Mouse (Mus musculus): ENCODE measurements around the gene Agpat1.

The Agpat1 gene

GRCm38 (mm10) chr17:34606186-34607039 is 2.4 kb downstream of the Agpat1 start:
- DNase-seq, result peak; percentile 54

GRCm38 (mm10) chr17:34607997-34608396 is 3.9 kb downstream of the Agpat1 start:
- DNase-seq, result no peak

- no peak for DNase-seq
These were observed 7.0 kb downstream of the Agpat1 start for GRCm38 (mm10) chr17:34611050-34611449.

GRCm38 (mm10) chr17:34613054-34613645 is 9.1 kb downstream of the Agpat1 start:
- DNase-seq, result no peak

- no peak for DNase-seq
These were observed 9.8 kb downstream of the Agpat1 start for GRCm38 (mm10) chr17:34613830-34614229.

- DNase-seq, result no peak
These were observed 11.8 kb downstream of the Agpat1 start, which contains the start of gene Egfl8 for GRCm38 (mm10) chr17:34615871-34616270. Gene Egfl8 (minus strand): TSS chr17:34615971.

- peak; percentile 86 for DNase-seq
These were observed 14.9 kb downstream of the Agpat1 start for GRCm38 (mm10) chr17:34618999-34619398.

- DNase-seq, result no peak
These were observed 16.9 kb downstream of the Agpat1 start for GRCm38 (mm10) chr17:34621006-34621405.

- no peak for DNase-seq
These were observed 19.1 kb downstream of the Agpat1 start for GRCm38 (mm10) chr17:34623161-34623560.

GRCm38 (mm10) chr17:34624981-34625380 is 20.9 kb downstream of the Agpat1 start:
- no peak for DNase-seq

GRCm38 (mm10) chr17:34626062-34626772 is 22.2 kb downstream of the Agpat1 start:
- no peak for DNase-seq

- DNase-seq, result peak; percentile 62
These were observed 22.7 kb downstream of the Agpat1 start for GRCm38 (mm10) chr17:34626773-34627092.

- peak; percentile 94 for DNase-seq
These were observed 23.3 kb downstream of the Agpat1 start for GRCm38 (mm10) chr17:34627093-34627942.

- peak; percentile 32 for DNase-seq
These were observed 24.0 kb downstream of the Agpat1 start, which contains the start of gene Ppt2 for GRCm38 (mm10) chr17:34627943-34628643. Gene Ppt2 (minus strand): TSS chr17:34628510.

GRCm38 (mm10) chr17:34628644-34628967 is 24.5 kb downstream of the Agpat1 start:
- no peak for DNase-seq

GRCm38 (mm10) chr17:34629221-34629751 is 25.2 kb downstream of the Agpat1 start, which contains the start of gene Prrt1:
Gene Prrt1 (plus strand): TSS chr17:34629533.
- no peak for DNase-seq

- DNase-seq, result no peak
These were observed 25.9 kb downstream of the Agpat1 start for GRCm38 (mm10) chr17:34629796-34630603.

GRCm38 (mm10) chr17:34630761-34631301 is 26.8 kb downstream of the Agpat1 start:
- DNase-seq, result no peak

- no peak for DNase-seq
These were observed 27.6 kb downstream of the Agpat1 start for GRCm38 (mm10) chr17:34631647-34632046.

GRCm38 (mm10) chr17:34632261-34632691 is 28.2 kb downstream of the Agpat1 start:
- DNase-seq, result peak; percentile 92

GRCm38 (mm10) chr17:34635671-34636070 is 31.6 kb downstream of the Agpat1 start:
- no peak for DNase-seq
